ENCODE assay signal across 17 mouse cellular contexts in the genomic region with DNA sequence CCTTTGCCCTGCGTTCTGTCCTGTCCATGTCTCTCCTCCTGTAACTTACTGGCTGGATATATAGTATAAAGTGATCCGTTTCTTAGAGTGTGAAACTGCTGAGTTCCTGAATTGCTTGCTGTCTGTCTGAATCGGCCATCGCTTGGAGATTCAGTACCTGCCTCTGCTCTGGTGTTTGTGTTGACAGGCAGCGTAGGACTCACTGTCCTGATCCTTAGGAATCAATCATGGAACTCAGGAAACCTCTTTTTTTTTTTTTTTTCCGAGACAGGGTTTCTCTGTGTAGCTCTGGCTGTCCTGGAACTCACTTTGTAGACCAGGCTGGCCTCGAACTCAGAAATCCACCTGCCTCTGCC. TPM values are rescaled to one million over a fixed set of nuclear protein-coding genes. Genes with fewer than 3 reads are reported as not detected.
DNase-seq lines count a peak whose midpoint lies in the region; ATAC-seq and TF ChIP-seq lines count a peak whose summit lies in the region.
"Had no signal": no experiment of that assay in that cellular context is flagged by ENCODE, and none has a peak within 500 bp of the region (broad histone marks: within the 10 kb centered on the region; RNA-seq: fewer than 3 reads in every experiment).

No protein-coding gene starts in this region.

- no peak for TF ChIP-seq POLR2A in MEL (IDR thresholded peaks at IDR 0.05; ENCODE audit: control insufficient read depth in 1 of 2, insufficient read depth in 1 of 2, low read depth in 1 of 2, low read length in 2 of 2, poor library complexity in 1 of 2)

- no peak for TF ChIP-seq EP300 in MEL (IDR thresholded peaks at IDR 0.05; ENCODE audit: low read depth in 1 of 2, low read length in 2 of 2)

- no peaks in the 10 kb centered on the region for H3K27me3 ChIP-seq in heart, embryonic 13.5 days (replicated peaks)
- H3K27me3 ChIP-seq in kidney, postnatal 0 days (ENCODE audit: insufficient read depth, low read length): no peaks in the 10 kb centered on the region
- peaks cover 1 to 2% of the 10 kb centered on the region in 2 experiments; a peak in 3 of 4 replicates for H3K27me3 ChIP-seq in MEL (ENCODE audit: control insufficient read depth in 1 of 2, insufficient read depth in 2 of 2, low read length in 2 of 2)
- H3K27me3 ChIP-seq in liver, embryonic 16.5 days (ENCODE audit: control insufficient read depth, insufficient read depth, low read depth, low read length): no peaks in the 10 kb centered on the region

- WGBS in heart, embryonic 13.5 days: 31% methylated on average over 7 of the region's 7 CpGs
- 71% methylated on average over 6 of the region's 7 CpGs for WGBS in kidney, postnatal 0 days
- WGBS in liver, embryonic 16.5 days (ENCODE audit: insufficient replicate concordance): 57% methylated on average over 6 of the region's 7 CpGs

- H3K79me2 ChIP-seq in MEL (ENCODE audit: control insufficient read depth, insufficient read depth, low read length, poor library complexity): no peaks in the 10 kb centered on the region

- no peaks in the 10 kb centered on the region for H3K36me3 ChIP-seq in heart, embryonic 13.5 days
- no peaks in the 10 kb centered on the region for H3K36me3 ChIP-seq in kidney, postnatal 0 days (ENCODE audit: insufficient read depth, low read length)
- no peaks in the 10 kb centered on the region for H3K36me3 ChIP-seq in MEL (ENCODE audit: control insufficient read depth in 1 of 2, insufficient read depth in 2 of 2, low read length in 2 of 2)
- H3K36me3 ChIP-seq in liver, embryonic 16.5 days (ENCODE audit: control insufficient read depth, insufficient read depth): no peaks in the 10 kb centered on the region

- H3K9ac ChIP-seq in heart, embryonic 13.5 days: peak overlapping the region; percentile 65; the same call in 1 of the 2 replicates
- H3K9ac ChIP-seq in kidney, postnatal 0 days (ENCODE audit: low read depth, low read length): no peak overlapping the region
- no peak overlapping the region for H3K9ac ChIP-seq in MEL (ENCODE audit: control insufficient read depth, low read depth, low read length, poor library complexity, severe bottlenecking)
- H3K9ac ChIP-seq in liver, embryonic 16.5 days (ENCODE audit: low read depth, low read length): peak overlapping the region; percentile 53; the same call in 1 of the 2 replicates

- TF ChIP-seq CTCF in kidney, postnatal 0 days (IDR thresholded peaks at IDR 0.05; ENCODE audit: low read depth): no peak
- TF ChIP-seq CTCF in MEL (IDR thresholded peaks at IDR 0.05 in 2 of 3, conservative IDR thresholded peaks at IDR 0.05 in 1 of 3; ENCODE audit: control insufficient read depth in 1 of 3, insufficient read depth in 1 of 3, low read depth in 2 of 3, low read length in 3 of 3, poor library complexity in 1 of 3, severe bottlenecking in 1 of 3): no peak

- H3K4me3 ChIP-seq in heart, embryonic 13.5 days: no peak overlapping the region
- no peak overlapping the region for H3K4me3 ChIP-seq in kidney, postnatal 0 days (replicated peaks; ENCODE audit: low read depth, low read length)
- H3K4me3 ChIP-seq in MEL (ENCODE audit: control insufficient read depth in 1 of 2, insufficient read depth in 1 of 2, low read depth in 2 of 2, low read length in 2 of 2): no peak overlapping the region
- peak overlapping the region; percentile 31 for H3K4me3 ChIP-seq in liver, embryonic 16.5 days (ENCODE audit: low read depth, low read length)
- H3K4me3 ChIP-seq: myocyte had no signal

- no peak for TF ChIP-seq RAD21 in MEL (IDR thresholded peaks at IDR 0.05; ENCODE audit: low read depth, low read length)

- no peak for DNase-seq in heart, postnatal 4 days
- no peak for DNase-seq in kidney, postnatal 0 days (ENCODE audit: low spot score)
- DNase-seq in kidney, postnatal 36 days: no peak
- DNase-seq in MEL (ENCODE audit: low read depth, low spot score): peak; percentile 24
- DNase-seq in right cerebral cortex, adult 2 months (ENCODE audit: low spot score in 2 of 2): no peak
- DNase-seq: B cell, adult 2 months; cerebellum, postnatal 36 days; heart, postnatal 14 days; lung, adult 18-20 months; right cerebral cortex, adult 18-20 months had no signal

- peak overlapping the region; percentile 74 for H3K27ac ChIP-seq in heart, embryonic 13.5 days (replicated peaks)
- peak overlapping the region; percentile 75 for H3K27ac ChIP-seq in kidney, postnatal 0 days
- H3K27ac ChIP-seq in MEL (ENCODE audit: control insufficient read depth, low read depth, low read length): no peak overlapping the region
- peak overlapping the region; percentile 83 for H3K27ac ChIP-seq in liver, embryonic 16.5 days (ENCODE audit: low read length)
- H3K27ac ChIP-seq: macrophage had no signal

- no peaks in the 10 kb centered on the region for H3K9me3 ChIP-seq in heart, embryonic 13.5 days
- no peaks in the 10 kb centered on the region for H3K9me3 ChIP-seq in kidney, postnatal 0 days (replicated peaks; ENCODE audit: low read length)
- H3K9me3 ChIP-seq in MEL (replicated peaks; ENCODE audit: insufficient read depth, low read length): no peaks in the 10 kb centered on the region
- no peaks in the 10 kb centered on the region for H3K9me3 ChIP-seq in liver, embryonic 16.5 days (replicated peaks; ENCODE audit: control insufficient read depth, low read length)

- peak overlapping the region; percentile 51 for H3K4me2 ChIP-seq in heart, embryonic 13.5 days
- no peak overlapping the region for H3K4me2 ChIP-seq in kidney, postnatal 0 days (ENCODE audit: low read length)
- peak overlapping the region; percentile 41 for H3K4me2 ChIP-seq in liver, embryonic 16.5 days (ENCODE audit: low read depth, low read length)

- ATAC-seq in heart, embryonic 13.5 days (ENCODE audit: extremely low read depth, insufficient number of reproducible peaks, low FRiP score, low TSS enrichment): no peak
- no peak for ATAC-seq in kidney, postnatal 0 days (replicated peaks; ENCODE audit: low FRiP score, low read depth)
- no peak; the same call in 1 of the 2 replicates for ATAC-seq in liver, embryonic 16.5 days (ENCODE audit: low read depth)
- ATAC-seq: activated CD4-positive, CD25-positive, alpha-beta regulatory T cell, adult 4 months; inflammation-experienced regulatory T-cells, adult 6 months had no signal

- peaks cover 38% of the 10 kb centered on the region for H3K4me1 ChIP-seq in heart, embryonic 13.5 days
- H3K4me1 ChIP-seq in kidney, postnatal 0 days (replicated peaks; ENCODE audit: insufficient read depth, low read length): 0 out of 2 replicates have a peak, but pooled peaks cover 5% of the 10 kb centered on the region
- H3K4me1 ChIP-seq in MEL (ENCODE audit: control insufficient read depth in 1 of 2, insufficient read depth in 2 of 2, low read length in 2 of 2): no peaks in the 10 kb centered on the region
- H3K4me1 ChIP-seq in liver, embryonic 16.5 days (ENCODE audit: control insufficient read depth, low read depth, low read length): peaks cover 11% of the 10 kb centered on the region

TF ChIP-seq in MEL, 35 proteins besides CTCF, POLR2A, EP300 and RAD21:
- no peak for TF ChIP-seq HCFC1 (IDR thresholded peaks at IDR 0.05; ENCODE audit: low read depth, low read length)
- TF ChIP-seq MYC (IDR thresholded peaks at IDR 0.05; ENCODE audit: low read depth, low read length): no peak
- no peak for TF ChIP-seq ZNF384 (IDR thresholded peaks at IDR 0.05; ENCODE audit: low read depth, low read length)

RNA-seq across cellular contexts. Expression of a gene that starts 17.7 kb away (rescaled TPM):
- 3,078 and 3,363 TPM in 2 replicates for polyA plus RNA-seq in heart, embryonic 13.5 days (2015; fragmentation: Nextera tagmentation; extraction: Ambion mirVana)
- total RNA-seq in heart, postnatal 4 days (2021): 1,000 to 10,000 TPM; 4,503 to 4,597 TPM
- polyA plus RNA-seq in kidney, postnatal 0 days (2015; fragmentation: Nextera tagmentation; extraction: Ambion mirVana): 4,583 and 4,728 TPM in 2 replicates
- total RNA-seq in MEL (2012; rRNA removed): 11,891 and 13,182 TPM in 2 replicates
- over 10,000 TPM; 11,701 to 60,504 TPM for polyA plus RNA-seq in MEL (2012; ENCODE audit: insufficient read depth in 1 of 2, insufficient read length in 2 of 2, low read depth in 1 of 2, low replicate concordance in 2 of 2, missing spikeins in 1 of 2)
- polyA plus RNA-seq in liver, embryonic 16.5 days (2015; fragmentation: Nextera tagmentation; extraction: Ambion mirVana): 1,873 and 1,994 TPM in 2 replicates

RNA-seq across cellular contexts. Expression of a gene that starts 58.1 kb away (rescaled TPM):
- 0.51 and 0.71 TPM in 2 replicates for polyA plus RNA-seq in heart, embryonic 13.5 days (2015; fragmentation: Nextera tagmentation; extraction: Ambion mirVana)
- total RNA-seq in heart, postnatal 4 days (2021): not detected
- 0.70 and 0.99 TPM in 2 replicates for polyA plus RNA-seq in kidney, postnatal 0 days (2015; fragmentation: Nextera tagmentation; extraction: Ambion mirVana)
- total RNA-seq in MEL (2012; rRNA removed): 1.0 and 1.8 TPM in 2 replicates
- polyA plus RNA-seq in MEL (2012; ENCODE audit: insufficient read depth in 1 of 2, insufficient read length in 2 of 2, low read depth in 1 of 2, low replicate concordance in 2 of 2, missing spikeins in 1 of 2): under 1 TPM in 1 of 2 experiments, not detected in 1; 0.36 TPM
- polyA plus RNA-seq in liver, embryonic 16.5 days (2015; fragmentation: Nextera tagmentation; extraction: Ambion mirVana): 0.24 and 0.42 TPM in 2 replicates
- total RNA-seq: heart, postnatal 14 days had no signal
- polyA plus RNA-seq: activated CD4-positive, CD25-positive, alpha-beta regulatory T cell, adult 4 months; macrophage; spleen, adult 2 months had no signal

RNA-seq across cellular contexts. Expression of a gene that starts 58.7 kb away (rescaled TPM):
- 26.4 and 29.5 TPM in 2 replicates for polyA plus RNA-seq in heart, embryonic 13.5 days (2015; fragmentation: Nextera tagmentation; extraction: Ambion mirVana)
- 10 to 100 TPM; 20.3 to 20.4 TPM for total RNA-seq in heart, postnatal 4 days (2021)
- 20.8 and 24.4 TPM in 2 replicates for polyA plus RNA-seq in kidney, postnatal 0 days (2015; fragmentation: Nextera tagmentation; extraction: Ambion mirVana)
- 28.7 and 32.3 TPM in 2 replicates for total RNA-seq in MEL (2012; rRNA removed)
- 10 to 100 TPM in 1 of 2 experiments, not detected in 1; 27.7 TPM for polyA plus RNA-seq in MEL (2012; ENCODE audit: insufficient read depth in 1 of 2, insufficient read length in 2 of 2, low read depth in 1 of 2, low replicate concordance in 2 of 2, missing spikeins in 1 of 2)
- 16.9 and 17.9 TPM in 2 replicates for polyA plus RNA-seq in liver, embryonic 16.5 days (2015; fragmentation: Nextera tagmentation; extraction: Ambion mirVana)

Comparison
In these comparisons a context has a peak if more than half of its experiments do, and no peak if none do; other contexts are left out.
1. H3K9ac ChIP-seq: peak in heart, embryonic 13.5 days (single experiment) and liver, embryonic 16.5 days (single experiment); none in kidney, postnatal 0 days (single experiment) and MEL (single experiment).